Mouse (Mus musculus): ENCODE data around the gene Tnfrsf9.

Gene Tnfrsf9

GRCm38 (mm10) chr4:150926924-150927705 lies 12.8 kb downstream of the Tnfrsf9 start:
- no peak for ATAC-seq (ENCODE audit: insufficient number of reproducible peaks, low FRiP score, low TSS enrichment)

GRCm38 (mm10) chr4:150927789-150928188 lies 13.4 kb downstream of the Tnfrsf9 start:
- no peak for ATAC-seq (ENCODE audit: insufficient number of reproducible peaks, low FRiP score, low TSS enrichment)

DNA sequence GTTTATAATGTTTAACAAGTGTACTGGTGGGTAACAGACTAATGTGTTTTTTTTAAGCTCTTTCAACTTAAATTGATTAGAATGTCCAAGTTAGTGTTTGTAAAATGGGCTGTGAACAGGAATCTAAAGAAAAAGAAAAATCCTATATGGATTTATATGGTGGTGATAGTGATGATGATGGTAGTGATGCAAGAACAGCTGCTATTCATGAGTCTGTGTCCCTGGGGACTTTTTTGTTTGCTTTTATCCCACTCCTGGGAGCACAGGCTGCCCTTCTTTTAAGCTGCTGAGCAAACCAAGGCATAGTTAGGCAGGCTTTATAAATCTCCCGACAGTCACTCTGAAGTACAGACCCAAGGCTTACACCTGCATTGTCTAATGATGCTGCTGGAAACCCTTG lies 19.1 kb downstream of the Tnfrsf9 start:
- no peak for ATAC-seq (ENCODE audit: insufficient number of reproducible peaks, low FRiP score, low TSS enrichment)

- ATAC-seq (ENCODE audit: insufficient number of reproducible peaks, low FRiP score, low TSS enrichment) = no peak
These were observed 23.1 kb downstream of the Tnfrsf9 start for GRCm38 (mm10) chr4:150937293-150938062.

DNA sequence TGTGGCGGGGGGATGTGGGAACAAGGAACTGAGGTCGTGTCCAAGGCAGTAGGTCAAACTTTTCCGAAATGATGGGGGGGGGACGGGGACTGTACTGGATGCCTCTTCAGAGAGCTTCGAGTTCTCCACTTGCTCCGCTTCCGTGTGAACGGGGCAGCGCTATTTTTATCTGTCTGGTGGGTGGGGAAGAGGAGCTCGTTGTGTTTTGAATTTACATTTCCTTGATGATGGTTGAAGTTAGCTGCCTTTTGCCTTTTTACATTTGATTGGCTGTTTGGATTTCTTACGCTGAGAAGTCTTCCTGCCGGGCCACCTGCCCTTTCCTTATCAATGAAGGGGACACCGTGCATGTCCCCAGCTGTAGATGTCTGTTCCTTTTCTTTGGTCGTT lies 23.7 kb downstream of the Tnfrsf9 start:
- ATAC-seq (ENCODE audit: insufficient number of reproducible peaks, low FRiP score, low TSS enrichment) = no peak

- no peak for ATAC-seq (ENCODE audit: insufficient number of reproducible peaks, low FRiP score, low TSS enrichment)
These were observed 25.8 kb downstream of the Tnfrsf9 start for GRCm38 (mm10) chr4:150939991-150940651.

GRCm38 (mm10) chr4:150944707-150945106 lies 30.3 kb downstream of the Tnfrsf9 start:
- no peak for ATAC-seq (ENCODE audit: insufficient number of reproducible peaks, low FRiP score, low TSS enrichment)

DNA sequence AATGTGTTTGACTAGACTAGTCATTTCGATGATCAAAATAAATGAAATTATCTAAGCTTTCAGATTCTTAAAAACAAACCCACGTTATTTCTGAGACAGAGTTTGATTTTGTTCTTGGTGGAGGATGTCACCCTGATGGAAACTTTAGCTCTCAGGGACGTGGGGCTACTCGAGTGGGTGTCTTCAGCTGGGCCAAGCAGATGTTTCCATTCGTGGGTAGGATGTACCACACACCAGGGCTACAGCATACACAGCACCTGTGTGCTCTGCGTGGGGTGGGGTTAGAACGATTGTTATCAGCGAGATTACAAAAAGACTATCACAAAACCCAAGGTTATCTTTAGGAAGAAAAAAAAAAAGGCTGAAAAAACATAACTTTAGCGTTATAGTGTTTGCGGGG lies 36.6 kb downstream of the Tnfrsf9 start:
- ATAC-seq (ENCODE audit: insufficient number of reproducible peaks, low FRiP score, low TSS enrichment) = no peak

DNA sequence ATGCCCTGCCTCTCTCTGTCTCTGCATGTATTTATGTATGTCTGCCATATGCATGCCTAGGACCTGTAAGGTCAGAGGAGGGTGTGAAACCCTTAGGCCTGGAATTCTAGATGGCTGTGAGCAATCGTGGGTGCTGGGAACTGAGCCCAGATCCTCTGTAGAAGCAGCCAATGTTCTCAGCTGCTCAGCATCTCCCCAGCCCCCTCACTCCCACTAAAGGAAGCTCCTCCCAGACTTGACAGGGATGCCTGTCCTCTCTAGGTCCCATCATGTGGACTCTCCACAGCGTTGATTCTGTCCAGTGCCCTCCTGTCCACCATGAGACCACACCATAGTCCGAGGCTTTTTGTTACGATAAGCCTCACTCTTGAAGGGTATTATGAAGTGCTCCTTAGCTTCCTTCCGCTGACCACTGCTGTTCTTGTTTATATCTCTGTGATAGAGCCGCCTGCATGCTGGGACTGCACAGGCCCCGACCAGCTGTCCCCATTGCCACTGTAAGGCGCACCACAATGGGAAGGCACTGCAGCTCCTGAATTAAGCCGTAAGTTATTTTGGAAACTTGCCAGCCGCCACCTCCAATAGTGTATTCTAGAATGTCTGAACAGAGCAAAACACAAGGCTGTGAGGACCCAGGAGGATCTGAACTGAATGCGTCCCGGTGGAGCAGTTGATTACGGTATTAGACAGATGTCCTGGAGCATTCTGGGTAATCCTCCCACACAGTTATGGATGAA lies 42.2 kb downstream of the Tnfrsf9 start:
- no peak for ATAC-seq (ENCODE audit: insufficient number of reproducible peaks, low FRiP score, low TSS enrichment)

DNA sequence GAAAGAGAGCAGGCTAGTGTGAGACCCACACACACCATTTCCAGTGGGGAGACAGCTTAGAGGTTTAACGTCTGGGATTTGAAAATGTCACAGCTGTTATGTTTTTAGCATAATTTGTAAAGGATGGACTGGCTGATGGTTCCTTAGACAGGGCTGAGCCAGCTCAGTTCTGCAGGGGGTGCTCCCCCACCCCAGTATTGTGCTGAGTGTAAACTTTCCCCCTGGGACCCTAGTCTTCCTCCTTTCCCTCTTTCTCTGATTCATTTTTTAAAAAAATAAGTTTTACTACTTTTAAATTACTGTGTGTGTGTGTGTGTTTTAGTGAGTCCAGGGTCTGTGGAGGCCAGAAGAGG lies 42.7 kb downstream of the Tnfrsf9 start:
- no peak for ATAC-seq (ENCODE audit: insufficient number of reproducible peaks, low FRiP score, low TSS enrichment)

GRCm38 (mm10) chr4:150958536-150958935 lies 44.2 kb downstream of the Tnfrsf9 start:
- no peak for ATAC-seq (ENCODE audit: insufficient number of reproducible peaks, low FRiP score, low TSS enrichment)

- no peak for ATAC-seq (ENCODE audit: insufficient number of reproducible peaks, low FRiP score, low TSS enrichment)
These were observed 47.9 kb downstream of the Tnfrsf9 start for GRCm38 (mm10) chr4:150962231-150962630.

DNA sequence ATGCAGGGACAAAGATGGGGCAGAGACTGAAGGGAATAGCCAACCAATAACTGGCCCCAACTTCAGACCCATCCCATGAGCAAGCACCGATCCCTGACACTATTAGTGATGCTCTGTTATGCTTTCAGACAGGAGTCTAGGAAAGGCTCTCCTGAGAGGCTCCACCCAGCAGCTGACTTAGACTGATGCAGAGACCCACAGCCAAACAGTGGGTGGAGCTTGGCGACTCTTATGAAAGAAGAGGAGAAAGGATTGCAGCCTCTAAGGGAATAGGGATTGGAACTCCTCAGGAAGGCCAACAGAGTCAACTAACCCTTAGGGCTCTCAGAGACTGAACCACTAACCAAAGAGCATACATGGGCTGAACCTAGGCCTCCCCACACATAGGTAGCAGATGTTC lies 49.3 kb downstream of the Tnfrsf9 start:
- ATAC-seq (ENCODE audit: insufficient number of reproducible peaks, low FRiP score, low TSS enrichment) = no peak

DNA sequence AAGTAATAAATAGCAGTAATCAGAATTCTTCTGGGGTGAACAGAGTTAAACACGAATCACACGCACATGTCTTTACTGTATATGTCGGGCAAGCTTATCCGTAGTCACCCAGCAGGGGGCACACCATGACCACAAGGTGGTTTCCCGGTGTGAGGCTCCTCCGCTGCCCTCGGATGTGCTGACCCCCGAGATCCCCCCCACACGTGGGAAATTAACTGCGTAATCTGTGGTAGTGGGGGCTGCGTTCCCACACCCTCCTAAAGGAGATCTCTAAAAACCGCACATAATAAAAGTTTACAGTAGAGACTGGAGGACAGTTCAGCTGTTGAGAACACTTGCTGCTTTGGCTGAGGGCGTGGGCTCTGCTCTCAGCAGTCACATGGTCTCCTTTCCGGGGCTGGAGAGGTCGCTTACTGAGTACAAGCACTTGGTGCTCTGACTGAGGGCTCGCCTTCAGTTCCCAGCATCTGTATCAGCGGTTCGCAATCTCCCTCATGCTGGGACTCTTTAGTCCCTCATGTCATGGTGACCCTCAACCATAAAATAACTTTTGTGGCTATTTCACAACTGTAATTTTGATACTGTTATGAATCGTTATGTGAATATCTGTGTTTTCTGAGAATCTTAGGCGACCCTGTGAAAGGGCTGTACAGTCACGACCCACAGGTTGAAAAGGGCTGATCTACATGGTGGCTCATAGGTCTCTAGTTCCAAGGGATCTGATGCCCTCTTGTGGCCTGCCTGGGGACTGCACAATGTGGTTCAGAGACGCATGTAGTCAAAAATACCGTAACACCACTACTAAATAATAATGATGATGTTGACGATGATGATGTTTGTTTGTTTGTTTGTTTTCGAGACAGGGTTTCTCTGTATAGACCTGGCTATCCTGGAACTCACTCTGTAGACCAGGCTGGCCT lies 50.5 kb downstream of the Tnfrsf9 start:
- no peak for ATAC-seq (ENCODE audit: insufficient number of reproducible peaks, low FRiP score, low TSS enrichment)

GRCm38 (mm10) chr4:150965555-150965951 lies 51.2 kb downstream of the Tnfrsf9 start:
- no peak for ATAC-seq (ENCODE audit: insufficient number of reproducible peaks, low FRiP score, low TSS enrichment)

DNA sequence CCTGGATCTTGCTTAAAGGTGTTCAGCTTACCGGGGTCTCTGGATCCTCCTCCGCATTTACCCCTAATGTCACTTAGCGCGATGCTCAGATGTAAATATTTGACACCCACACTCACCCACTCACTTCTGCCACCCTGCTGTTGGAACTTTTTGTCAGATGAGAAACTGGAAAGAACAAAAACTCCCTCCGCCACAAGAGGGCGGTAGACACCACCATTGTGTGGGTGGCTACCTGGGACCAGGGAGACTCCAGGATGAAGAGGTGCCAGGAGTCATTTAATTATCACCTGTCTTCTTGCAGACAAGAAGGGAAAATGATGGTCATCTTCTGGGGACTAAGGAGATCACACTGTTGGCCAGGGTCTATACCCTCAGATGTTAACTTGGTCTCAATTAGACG lies 52.2 kb downstream of the Tnfrsf9 start:
- no peak for ATAC-seq (ENCODE audit: insufficient number of reproducible peaks, low FRiP score, low TSS enrichment)

- ATAC-seq (ENCODE audit: insufficient number of reproducible peaks, low FRiP score, low TSS enrichment) = no peak
These were observed 54.6 kb downstream of the Tnfrsf9 start for GRCm38 (mm10) chr4:150968956-150969355.

- ATAC-seq (ENCODE audit: insufficient number of reproducible peaks, low FRiP score, low TSS enrichment) = no peak
These were observed 58.9 kb downstream of the Tnfrsf9 start for GRCm38 (mm10) chr4:150973264-150973663.

DNA sequence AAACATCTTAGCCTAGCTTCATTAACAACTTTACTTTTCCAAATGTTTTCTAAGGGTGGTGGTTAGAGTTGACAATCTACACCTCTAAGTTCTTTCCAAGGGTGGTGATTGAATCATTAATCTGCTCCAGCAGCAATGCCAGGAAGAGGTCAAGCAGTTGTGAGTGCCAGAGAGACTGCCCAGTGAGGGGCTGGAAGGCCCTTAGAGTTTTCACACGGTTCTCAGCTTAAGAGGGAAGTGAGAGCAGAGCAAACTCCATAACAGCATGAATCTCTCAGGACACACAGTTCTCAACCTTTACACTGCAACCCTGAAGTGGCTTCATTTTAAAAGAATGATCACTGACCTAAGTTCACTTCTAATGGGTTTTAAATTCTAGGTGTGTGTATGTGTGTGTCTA lies 60.8 kb downstream of the Tnfrsf9 start:
- no peak for ATAC-seq (ENCODE audit: insufficient number of reproducible peaks, low FRiP score, low TSS enrichment)
